Comparison of ENCODE assay signal across 13 mouse cellular contexts in genomic region chr12:13575605-13576600, GRCm38 (mm10).
DNase-seq lines count a peak whose midpoint lies in the region; ATAC-seq and TF ChIP-seq lines count a peak whose summit lies in the region.
"Had no signal": no experiment of that assay in that cellular context is flagged by ENCODE, and none has a peak within 500 bp of the region (broad histone marks: within the 10 kb centered on the region; RNA-seq: fewer than 3 reads in every experiment).

No protein-coding gene starts in this region.

- no peak for ATAC-seq in intestine, embryonic 14.5 days (replicated peaks; ENCODE audit: low FRiP score, low TSS enrichment, low read depth)
- ATAC-seq in intestine, embryonic 15.5 days: no peak
- 0 out of 2 replicates have a peak, but pooled peaks have one; percentile 28 for ATAC-seq in limb, embryonic 13.5 days (ENCODE audit: low FRiP score, low read depth)
- ATAC-seq in forebrain, embryonic 14.5 days: no peak
- ATAC-seq: forebrain, embryonic 16.5 days; hindbrain, postnatal 0 days had no signal

- H3K4me1 ChIP-seq in intestine, embryonic 14.5 days (replicated peaks; ENCODE audit: control insufficient read depth, insufficient read depth, low read length): peaks cover 10% of the 10 kb centered on the region
- H3K4me1 ChIP-seq in intestine, embryonic 15.5 days (replicated peaks): peaks cover 3% of the 10 kb centered on the region; the same call in 1 of the 2 replicates
- peaks cover 13 to 63% of the 10 kb centered on the region in 2 experiments for H3K4me1 ChIP-seq in CH12.LX (ENCODE audit: control insufficient read depth in 1 of 2, insufficient read depth in 2 of 2)
- H3K4me1 ChIP-seq in limb, embryonic 13.5 days: 0 out of 2 replicates have a peak, but pooled peaks cover 11% of the 10 kb centered on the region
- H3K4me1 ChIP-seq in forebrain, embryonic 14.5 days (ENCODE audit: control insufficient read depth, insufficient read depth, low read length): no peaks in the 10 kb centered on the region
- H3K4me1 ChIP-seq: neural tube, embryonic 13.5 days had no signal

- no peak for TF ChIP-seq POLR2A in CH12.LX (IDR thresholded peaks at IDR 0.05; ENCODE audit: low read depth, low read length)

- H3K9me3 ChIP-seq in intestine, embryonic 14.5 days (ENCODE audit: control insufficient read depth, low read length): no peaks in the 10 kb centered on the region
- no peaks in the 10 kb centered on the region for H3K9me3 ChIP-seq in intestine, embryonic 15.5 days
- peaks cover 6% of the 10 kb centered on the region for H3K9me3 ChIP-seq in CH12.LX (replicated peaks; ENCODE audit: low read length)
- H3K9me3 ChIP-seq in limb, embryonic 13.5 days: no peaks in the 10 kb centered on the region
- H3K9me3 ChIP-seq in forebrain, embryonic 14.5 days (replicated peaks; ENCODE audit: control insufficient read depth, low read length): no peaks in the 10 kb centered on the region
- H3K9me3 ChIP-seq: neural tube, embryonic 13.5 days had no signal

- no peak for TF ChIP-seq CTCF in CH12.LX (conservative IDR thresholded peaks at IDR 0.05 in 1 of 2, IDR thresholded peaks at IDR 0.05 in 1 of 2; ENCODE audit: low read depth in 2 of 2, low read length in 2 of 2)

- H3K36me3 ChIP-seq in intestine, embryonic 14.5 days (ENCODE audit: control insufficient read depth, insufficient read depth, low read length): no peaks in the 10 kb centered on the region
- no peaks in the 10 kb centered on the region for H3K36me3 ChIP-seq in intestine, embryonic 15.5 days
- peaks cover 9 to 27% of the 10 kb centered on the region in 2 experiments for H3K36me3 ChIP-seq in CH12.LX (replicated peaks in 1 of 2; ENCODE audit: control insufficient read depth in 1 of 2, insufficient read depth in 1 of 2, low read length in 1 of 2)
- no peaks in the 10 kb centered on the region for H3K36me3 ChIP-seq in limb, embryonic 13.5 days
- 0 out of 2 replicates have a peak, but pooled peaks cover 2% of the 10 kb centered on the region for H3K36me3 ChIP-seq in forebrain, embryonic 14.5 days (ENCODE audit: control insufficient read depth, insufficient read depth, low read length)
- H3K36me3 ChIP-seq: neural tube, embryonic 13.5 days had no signal

- in situ Hi-C loops in CH12.LX (cut with MboI; ENCODE audit: low pct_ligation_motif_present, low pct_unique_long_range_greater_than_20kb, low sequenced_read_pairs): no loop called here

- H3K79me2 ChIP-seq in CH12.LX (replicated peaks; ENCODE audit: control insufficient read depth, extremely low read depth, insufficient read depth, poor library complexity, severe bottlenecking): no peaks in the 10 kb centered on the region

- H3K27ac ChIP-seq in intestine, embryonic 14.5 days (ENCODE audit: low read depth): peak overlapping the region; percentile 23; the same call in 1 of the 2 replicates
- H3K27ac ChIP-seq in intestine, embryonic 15.5 days: no peak overlapping the region
- no peak overlapping the region for H3K27ac ChIP-seq in CH12.LX (ENCODE audit: insufficient read depth, low read depth)
- H3K27ac ChIP-seq in limb, embryonic 13.5 days: no peak overlapping the region; the same call in 1 of the 2 replicates
- no peak overlapping the region for H3K27ac ChIP-seq in forebrain, embryonic 14.5 days (ENCODE audit: low read depth, low read length)
- H3K27ac ChIP-seq: hindbrain, postnatal 0 days; neural tube, embryonic 13.5 days had no signal

- no peak overlapping the region for H3K9ac ChIP-seq in intestine, embryonic 14.5 days (ENCODE audit: low read length)
- no peak overlapping the region for H3K9ac ChIP-seq in intestine, embryonic 15.5 days
- H3K9ac ChIP-seq in CH12.LX (ENCODE audit: insufficient read depth, low read depth): no peak overlapping the region
- H3K9ac ChIP-seq in limb, embryonic 13.5 days: no peak overlapping the region
- no peak overlapping the region for H3K9ac ChIP-seq in forebrain, embryonic 14.5 days (ENCODE audit: low read length)
- H3K9ac ChIP-seq: neural tube, embryonic 13.5 days had no signal

- H3K4me2 ChIP-seq in intestine, embryonic 14.5 days (ENCODE audit: low read length): no peak overlapping the region
- H3K4me2 ChIP-seq in intestine, embryonic 15.5 days (replicated peaks): no peak overlapping the region
- no peak overlapping the region for H3K4me2 ChIP-seq in CH12.LX (ENCODE audit: insufficient read depth, low read depth, poor library complexity, severe bottlenecking)
- H3K4me2 ChIP-seq in limb, embryonic 13.5 days (replicated peaks): no peak overlapping the region
- no peak overlapping the region for H3K4me2 ChIP-seq in forebrain, embryonic 14.5 days (ENCODE audit: low read length)
- H3K4me2 ChIP-seq: neural tube, embryonic 13.5 days had no signal

- TF ChIP-seq RAD21 in CH12.LX (IDR thresholded peaks at IDR 0.05; ENCODE audit: low read depth, low read length): no peak

- H3K4me3 ChIP-seq in intestine, embryonic 14.5 days (ENCODE audit: low read depth, low read length): no peak overlapping the region
- H3K4me3 ChIP-seq in intestine, embryonic 15.5 days (replicated peaks): no peak overlapping the region
- H3K4me3 ChIP-seq in CH12.LX (replicated peaks in 1 of 3; ENCODE audit: low read depth in 2 of 3, low read length in 2 of 3, poor library complexity in 1 of 3): no peak overlapping the region
- no peak overlapping the region for H3K4me3 ChIP-seq in limb, embryonic 13.5 days
- no peak overlapping the region for H3K4me3 ChIP-seq in forebrain, embryonic 14.5 days (ENCODE audit: low read depth, low read length)
- H3K4me3 ChIP-seq: neural tube, embryonic 13.5 days had no signal

- no peak for TF ChIP-seq EP300 in CH12.LX (IDR thresholded peaks at IDR 0.05; ENCODE audit: low read length)

- dilution Hi-C loops in CH12.LX (cut with MboI; ENCODE audit: extremely low pct_ligation_motif_present, extremely low pct_unique_long_range_greater_than_20kb, low sequenced_read_pairs): no loop called here

- no peaks in the 10 kb centered on the region for H3K27me3 ChIP-seq in intestine, embryonic 14.5 days (replicated peaks; ENCODE audit: control insufficient read depth, insufficient read depth, low read length)
- H3K27me3 ChIP-seq in intestine, embryonic 15.5 days (replicated peaks): no peaks in the 10 kb centered on the region
- H3K27me3 ChIP-seq in CH12.LX (replicated peaks): no peaks in the 10 kb centered on the region
- H3K27me3 ChIP-seq in limb, embryonic 13.5 days: no peaks in the 10 kb centered on the region
- H3K27me3 ChIP-seq in forebrain, embryonic 14.5 days (replicated peaks; ENCODE audit: control insufficient read depth, insufficient read depth, low read length): no peaks in the 10 kb centered on the region
- H3K27me3 ChIP-seq: neural tube, embryonic 13.5 days had no signal

- WGBS in intestine, embryonic 14.5 days: 84% methylated on average over 5 of the region's 5 CpGs
- 82% methylated on average over 5 of the region's 5 CpGs for WGBS in intestine, embryonic 15.5 days
- WGBS in limb, embryonic 13.5 days: 87% methylated on average over 5 of the region's 5 CpGs
- 93% methylated on average over 5 of the region's 5 CpGs for WGBS in forebrain, embryonic 14.5 days

- DNase-seq in intestine, embryonic 14.5 days (ENCODE audit: low spot score): peak; percentile 48
- peak; percentile 64 for DNase-seq in CH12.LX (ENCODE audit: extremely low read depth)
- peak; percentile 79 for DNase-seq in NIH3T3 (ENCODE audit: low read depth)
- DNase-seq in forebrain, embryonic 14.5 days (ENCODE audit: low spot score): no peak
- no peak for DNase-seq in spleen, adult 12 weeks (ENCODE audit: low spot score)
- no peak for DNase-seq in urinary bladder, adult 18-20 months (ENCODE audit: low spot score in 2 of 2)
- DNase-seq: embryo, embryonic 11 days; heart, adult 18-20 months had no signal

TF ChIP-seq in CH12.LX, 34 proteins besides CTCF, POLR2A, EP300 and RAD21:
- TF ChIP-seq MAFK (IDR thresholded peaks at IDR 0.05; ENCODE audit: insufficient replicate concordance, low read length) (peak; percentile 81; the same call in 1 of the 2 replicates), ETS1 (conservative IDR thresholded peaks at IDR 0.05; ENCODE audit: low read depth, low read length) (0 out of 2 replicates have a peak, but pooled peaks have one; percentile 21), NELFE (IDR thresholded peaks at IDR 0.05; ENCODE audit: low read depth, low read length) (no peak)

Comparison
In these comparisons a context has a peak if more than half of its experiments do, and no peak if none do; other contexts are left out.
1. DNase-seq: peak in intestine, embryonic 14.5 days (single experiment), CH12.LX (single experiment) and NIH3T3 (single experiment); none in forebrain, embryonic 14.5 days (single experiment), spleen, adult 12 weeks (single experiment) and urinary bladder, adult 18-20 months (0 of 2).